Mouse (Mus musculus) forebrain, embryonic 12.5 days (tissue): ENCODE data around the gene Wdr4. TPM values are rescaled to one million over a fixed set of nuclear protein-coding genes. Genes with fewer than 3 reads are reported as not detected.

Experiments
- ATAC-seq: fragments of 200-750 bp; cut with Nextera tagmentation; 2 replicates; pipeline ENCODE4 v1.8.0; 2017; ENCODE audit warnings: moderate TSS enrichment; ENCODE audit not compliant: low FRiP score
- H3K27ac ChIP-seq: fragments of 300-500 bp; sonication (generic); 2 replicates; pipeline ENCODE4 v1.5.1; 2016; ENCODE audit warnings: mild to moderate bottlenecking
- H3K27me3 ChIP-seq: fragments of 300-500 bp; sonication (generic); 2 replicates; pipeline ENCODE4 v1.6.1; 2016; ENCODE audit warnings: mild to moderate bottlenecking
- H3K36me3 ChIP-seq: fragments of 300-500 bp; sonication (generic); replicated peaks from 2 replicates; pipeline ENCODE4 v1.6.1; 2016; ENCODE audit warnings: mild to moderate bottlenecking
- H3K4me1 ChIP-seq: fragments of 300-500 bp; sonication (generic); 2 replicates; pipeline ENCODE4 v1.6.1; 2016
- H3K4me2 ChIP-seq: fragments of 300-500 bp; sonication (generic); 2 replicates; pipeline ENCODE4 v1.6.1; 2016; ENCODE audit warnings: mild to moderate bottlenecking, moderate library complexity
- H3K4me3 ChIP-seq: fragments of 300-500 bp; sonication (generic); replicated peaks from 2 replicates; pipeline ENCODE4 v1.5.1; 2016; ENCODE audit warnings: mild to moderate bottlenecking
- H3K9ac ChIP-seq: fragments of 300-500 bp; sonication (generic); 2 replicates; pipeline ENCODE4 v1.6.1; 2016; ENCODE audit warnings: mild to moderate bottlenecking
- H3K9me3 ChIP-seq: fragments of 300-500 bp; sonication (generic); 2 replicates; pipeline ENCODE4 v1.6.1; 2016
- WGBS: fragments of 180-500 bp; shearing (Covaris S2); methylation state at CpG from one replicate; pipeline ENCODE4 v1.1.7; 2016; 5-methylcytosine and 5-hydroxymethylcytosine counted together
- polyA plus RNA-seq: library from polyadenylated mRNA; unstranded; fragments of >200 nt; fragmentation: Nextera tagmentation; extraction: Ambion mirVana; gene quantifications from 2 replicates; pipeline ENCODE4 v1.2.1, GENCODE M21; 2016

The Wdr4 gene
- polyA plus RNA-seq: 43.2 and 45.6 TPM in 2 replicates

- peaks cover 18% of the 10 kb centered on the region for H3K4me1 ChIP-seq
- peak within 1 kb of the TSS; percentile 74 for H3K27ac ChIP-seq
- H3K36me3 ChIP-seq: peaks cover 20% of the 10 kb centered on the region
- ATAC-seq: peak; percentile 97
- WGBS: under 1% methylated on average over 45 of the region's 45 CpGs
- H3K4me2 ChIP-seq: peak within 1 kb of the TSS; percentile 70
- H3K27me3 ChIP-seq: peaks cover 4% of the 10 kb centered on the region; the same call in 1 of the 2 replicates
- peak within 1 kb of the TSS; percentile 64 for H3K4me3 ChIP-seq
- peak within 1 kb of the TSS; percentile 64 for H3K9ac ChIP-seq
- no peaks in the 10 kb centered on the region for H3K9me3 ChIP-seq
Observed at GRCm38 (mm10) chr17:31519946-31520838, at the start of gene Wdr4, which contains the start of gene Ndufv3. Gene Wdr4, minus strand, starts transcription at chr17:31519980. Gene Ndufv3, plus strand, starts transcription at chr17:31520115.

GRCm38 (mm10) chr17:31566276-31566675 lies 46.5 kb upstream of the Wdr4 start:
- ATAC-seq: no peak
- Histone ChIP-seq H3K9me3 (no peaks in the 10 kb centered on the region), H3K4me1 (peaks cover 39% of the 10 kb centered on the region), H3K27me3 (no peaks in the 10 kb centered on the region), H3K9ac (peak overlapping the region; percentile 86), H3K4me3 (peak overlapping the region; percentile 79), H3K27ac (no peak overlapping the region), H3K4me2 (peak overlapping the region; percentile 86), H3K36me3 (no peaks in the 10 kb centered on the region)
- 66% methylated on average over 6 of the region's 6 CpGs for WGBS

GRCm38 (mm10) chr17:31565141-31566056 lies 45.6 kb upstream of the Wdr4 start:
- WGBS: under 1% methylated on average over 76 of the region's 88 CpGs
- no peaks in the 10 kb centered on the region for H3K9me3 ChIP-seq

GRCm38 (mm10) chr17:31564858-31565140 lies 45.0 kb upstream of the Wdr4 start:
- H3K9ac ChIP-seq: peak overlapping the region; percentile 86
- H3K27me3 ChIP-seq: no peaks in the 10 kb centered on the region
- WGBS: under 1% methylated on average over 28 of the region's 44 CpGs
- peak overlapping the region; percentile 99 for H3K27ac ChIP-seq
- H3K4me1 ChIP-seq: peaks cover 39% of the 10 kb centered on the region
- no peaks in the 10 kb centered on the region for H3K9me3 ChIP-seq
- ATAC-seq: no peak
- H3K4me3 ChIP-seq: peak overlapping the region; percentile 79
- H3K4me2 ChIP-seq: peak overlapping the region; percentile 86
- no peaks in the 10 kb centered on the region for H3K36me3 ChIP-seq

More at GRCm38 (mm10) chr17:31565141-31566056, 45.6 kb upstream of the Wdr4 start:
- H3K4me3 ChIP-seq: peak overlapping the region; percentile 79
- ATAC-seq: peak; percentile 51
- peak overlapping the region; percentile 86 for H3K4me2 ChIP-seq
- H3K27me3 ChIP-seq: no peaks in the 10 kb centered on the region
- H3K36me3 ChIP-seq: no peaks in the 10 kb centered on the region
- H3K9ac ChIP-seq: peak overlapping the region; percentile 86
- peak overlapping the region; percentile 99 for H3K27ac ChIP-seq
- H3K4me1 ChIP-seq: peaks cover 39% of the 10 kb centered on the region

GRCm38 (mm10) chr17:31564015-31564857 lies 44.5 kb upstream of the Wdr4 start, which contains the start of gene Pknox1:
Gene Pknox1, plus strand, starts transcription at chr17:31564734.
- peak; percentile 96 for ATAC-seq
- under 1% methylated on average over 50 of the region's 72 CpGs for WGBS

GRCm38 (mm10) chr17:31563632-31564014 lies 43.8 kb upstream of the Wdr4 start:
- Histone ChIP-seq H3K9ac (peak overlapping the region; percentile 59), H3K4me1 (peaks cover 33% of the 10 kb centered on the region), H3K4me3 (peak overlapping the region; percentile 79), H3K27ac (peak overlapping the region; percentile 99), H3K9me3 (no peaks in the 10 kb centered on the region), H3K4me2 (peak overlapping the region; percentile 56), H3K36me3 (no peaks in the 10 kb centered on the region), H3K27me3 (no peaks in the 10 kb centered on the region)
- no peak for ATAC-seq
- 22% methylated on average over 12 of the region's 12 CpGs for WGBS

More at GRCm38 (mm10) chr17:31564015-31564857, 44.5 kb upstream of the Wdr4 start, which contains the start of gene Pknox1:
- peaks cover 36% of the 10 kb centered on the region for H3K4me1 ChIP-seq
- peak within 1 kb of the TSS; percentile 86 for H3K9ac ChIP-seq
- peak within 1 kb of the TSS; percentile 99 for H3K27ac ChIP-seq
- H3K9me3 ChIP-seq: no peaks in the 10 kb centered on the region
- H3K4me3 ChIP-seq: peak within 1 kb of the TSS; percentile 79
- peak within 1 kb of the TSS; percentile 86 for H3K4me2 ChIP-seq
- H3K27me3 ChIP-seq: no peaks in the 10 kb centered on the region
- H3K36me3 ChIP-seq: no peaks in the 10 kb centered on the region

GRCm38 (mm10) chr17:31559021-31559789 lies 39.4 kb upstream of the Wdr4 start:
- Histone ChIP-seq H3K4me3 (no peak overlapping the region), H3K9me3 (no peaks in the 10 kb centered on the region), H3K36me3 (no peaks in the 10 kb centered on the region), H3K27me3 (no peaks in the 10 kb centered on the region), H3K27ac (no peak overlapping the region), H3K4me2 (no peak overlapping the region), H3K4me1 (peaks cover 19% of the 10 kb centered on the region), H3K9ac (no peak overlapping the region)
- no peak for ATAC-seq
- WGBS: 89% methylated on average over 11 of the region's 11 CpGs

GRCm38 (mm10) chr17:31557947-31558542 lies 38.3 kb upstream of the Wdr4 start:
- H3K9me3 ChIP-seq: no peaks in the 10 kb centered on the region
- H3K36me3 ChIP-seq: no peaks in the 10 kb centered on the region
- H3K9ac ChIP-seq: no peak overlapping the region
- 81% methylated on average over 10 of the region's 10 CpGs for WGBS
- H3K4me2 ChIP-seq: no peak overlapping the region
- H3K27ac ChIP-seq: no peak overlapping the region
- ATAC-seq: no peak
- no peak overlapping the region for H3K4me3 ChIP-seq
- peaks cover 12% of the 10 kb centered on the region; the same call in 1 of the 2 replicates for H3K4me1 ChIP-seq
- no peaks in the 10 kb centered on the region for H3K27me3 ChIP-seq

GRCm38 (mm10) chr17:31557124-31557880 lies 37.5 kb upstream of the Wdr4 start:
- H3K9ac ChIP-seq: no peak overlapping the region
- no peak for ATAC-seq
- H3K27ac ChIP-seq: peak overlapping the region; percentile 37; the same call in 1 of the 2 replicates

GRCm38 (mm10) chr17:31556253-31556652 lies 36.5 kb upstream of the Wdr4 start:
- WGBS: 76% methylated on average over 4 of the region's 4 CpGs
- no peak for ATAC-seq
- H3K4me3 ChIP-seq: no peak overlapping the region
- no peak overlapping the region for H3K27ac ChIP-seq
- H3K4me2 ChIP-seq: no peak overlapping the region
- peaks cover 12% of the 10 kb centered on the region; the same call in 1 of the 2 replicates for H3K4me1 ChIP-seq
- H3K36me3 ChIP-seq: no peaks in the 10 kb centered on the region
- no peak overlapping the region for H3K9ac ChIP-seq
- H3K9me3 ChIP-seq: no peaks in the 10 kb centered on the region
- no peaks in the 10 kb centered on the region for H3K27me3 ChIP-seq

More at GRCm38 (mm10) chr17:31557124-31557880, 37.5 kb upstream of the Wdr4 start:
- Histone ChIP-seq H3K9me3 (no peaks in the 10 kb centered on the region), H3K4me1 (peaks cover 12% of the 10 kb centered on the region; the same call in 1 of the 2 replicates), H3K27me3 (no peaks in the 10 kb centered on the region), H3K4me3 (no peak overlapping the region), H3K4me2 (no peak overlapping the region), H3K36me3 (no peaks in the 10 kb centered on the region)
- WGBS: 70% methylated on average over 11 of the region's 11 CpGs
